Mouse (Mus musculus) B cell, adult 67 days (primary cell): ENCODE results near the gene Clca3a2. TPM values are rescaled to one million over a fixed set of nuclear protein-coding genes. Genes with fewer than 3 reads are reported as not detected.

Source experiments
- total RNA-seq, 2 experiments: library from RNA; stranded (reverse); gene quantifications; 4 replicates each; pipeline ENCODE4 v1.2.4; 2023

The Clca3a2 gene
- total RNA-seq = not detected

GRCm38 (mm10) chr3:144819219-144819618 lies at the start of gene Clca3a2:
Clca3a2 (minus strand) TSS chr3:144819494.

GRCm38 (mm10) chr3:144849014-144849556 lies 29.8 kb upstream of the Clca3a2 start, which contains the start of gene Clca3b:
Clca3b (minus strand) TSS chr3:144849357.

DNA sequence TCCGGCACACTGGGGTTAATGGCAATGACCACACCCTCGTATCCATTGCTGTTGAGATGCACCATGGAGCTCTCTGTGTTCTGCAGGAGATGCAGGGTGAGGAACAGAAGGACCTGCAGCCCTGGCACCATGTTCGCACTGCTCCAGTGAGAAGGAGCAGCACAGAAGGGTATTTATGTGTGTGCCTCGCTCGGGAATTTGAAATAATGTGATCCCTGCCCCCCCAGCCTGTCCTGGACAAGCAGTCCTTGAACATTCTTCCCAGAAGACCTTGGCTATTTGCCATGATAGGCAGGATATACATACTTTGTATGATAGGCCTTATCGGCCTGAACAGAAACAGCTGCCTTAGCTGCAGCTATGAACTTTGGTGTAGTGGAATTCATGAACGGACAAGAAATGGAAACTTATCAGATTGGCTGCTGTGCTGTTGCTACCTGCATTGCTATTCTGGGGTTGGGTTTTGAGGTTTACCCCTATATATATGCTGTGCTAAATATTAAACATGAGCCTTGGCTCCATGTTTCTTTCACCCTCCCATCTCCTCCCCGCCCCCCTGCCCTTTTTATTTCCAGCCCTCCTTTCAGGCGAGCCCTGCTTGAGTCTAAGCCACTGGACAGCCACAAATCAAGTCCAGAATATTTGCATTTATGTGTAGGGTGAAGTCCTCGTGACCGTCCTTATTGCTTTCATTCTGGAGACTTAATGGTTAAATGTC lies 58.5 kb downstream of the Clca3a2 start, which contains the start of gene Clca3a1:
Gene Clca3a1, minus strand, starts transcription at position 386 of the 718 bp plus-strand sequence.

Other genes starting within 250 kb of the Clca3a2 start
- gene Hs2st1, start 249.3 kb downstream of the Clca3a2 start, total RNA-seq = 10 to 100 TPM; 13.7 to 17.6 TPM
- 100 to 1,000 TPM; 127 to 129 TPM for gene Selenof, start 249.2 kb downstream of the Clca3a2 start, total RNA-seq
- gene Sh3glb1, start 99.2 kb downstream of the Clca3a2 start, total RNA-seq = 100 to 1,000 TPM; 117 to 125 TPM
- not detected for gene Clca3a1, start 58.5 kb downstream of the Clca3a2 start, total RNA-seq
- gene Clca3b, start 29.9 kb upstream of the Clca3a2 start, total RNA-seq = not detected
- not detected for gene Clca4b, start 113.0 kb upstream of the Clca3a2 start, total RNA-seq
- not detected for gene Clca4a, start 155.6 kb upstream of the Clca3a2 start, total RNA-seq
- not detected for gene Clca1, start 213.3 kb upstream of the Clca3a2 start, total RNA-seq